Mouse (Mus musculus) cerebellum, postnatal 10 days (tissue): Measurements from ENCODE around the gene Defb25.
"Not testable (repeated sequence)": the region's sequence is repeated elsewhere in the genome, so short reads cannot be mapped to it uniquely, and the experiment has no call there.

Experiments used
- DNase-seq, 2 experiments: peaks; one replicate each; pipeline ENCODE4 v3.0.0; 2021; ENCODE audit warnings: mixed read lengths in 2 of 2

Gene Defb25

DNA sequence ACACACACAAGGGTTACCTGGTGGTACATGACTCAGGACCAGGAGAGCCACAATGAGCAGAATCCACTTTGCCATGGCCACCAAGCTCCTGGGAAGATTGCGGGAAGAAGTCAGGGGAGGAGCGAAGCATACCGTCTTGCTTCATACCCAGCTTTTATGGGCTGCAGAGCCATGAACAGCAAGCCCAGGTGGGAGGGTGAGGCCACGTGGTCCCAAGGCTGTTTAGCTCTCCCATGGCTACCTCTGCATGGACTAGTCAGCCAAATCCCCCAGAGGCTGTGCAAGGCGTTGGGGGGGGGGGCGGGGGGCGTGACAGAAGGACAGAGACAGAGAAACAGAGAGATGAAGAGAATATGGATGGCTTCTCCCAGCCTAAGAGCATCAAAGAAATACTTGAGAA lies at the start of gene Defb25:
Defb25 (minus strand) TSS at position 101 of the 400 bp plus-strand sequence.
- no peak for DNase-seq

- DNase-seq, result peak; percentile 25 to 33
Observed at GRCm38 (mm10) chr2:152672166-152672565, 49.3 kb upstream of the Defb25 start.

GRCm38 (mm10) chr2:152671642-152671999 lies 48.8 kb upstream of the Defb25 start:
- DNase-seq, result peak; percentile 71 to 73

DNA sequence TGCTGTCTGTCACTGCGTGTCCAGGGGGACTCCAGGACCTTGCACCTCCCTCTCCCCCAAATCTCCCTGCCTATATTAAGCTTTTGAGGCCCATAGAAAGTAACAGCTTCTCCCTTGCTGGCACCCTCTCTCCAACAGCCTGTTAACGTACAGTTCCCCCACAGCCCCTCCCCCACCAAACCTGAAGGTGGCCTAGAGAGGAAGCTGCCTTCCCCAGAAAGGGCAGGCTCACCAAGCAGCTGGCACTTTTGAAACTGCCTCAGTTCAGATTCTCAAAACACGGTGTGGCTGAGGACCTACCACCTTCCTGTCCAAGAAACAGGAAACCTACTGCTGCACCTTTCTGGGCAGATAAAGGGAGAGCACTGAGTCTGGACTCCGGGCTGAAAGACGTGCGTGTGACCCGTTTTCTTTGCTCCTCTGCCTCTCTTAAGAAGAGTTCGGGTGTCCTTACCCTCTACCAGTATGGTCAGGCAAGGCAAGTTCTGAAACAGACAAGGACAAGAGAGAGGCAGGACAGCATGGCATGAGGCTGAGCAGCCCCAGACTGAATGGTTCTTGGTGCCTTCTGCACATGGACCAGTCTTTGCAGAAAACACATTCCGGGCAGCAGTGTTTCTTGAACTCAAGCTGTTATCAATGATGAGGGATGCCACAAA lies 48.3 kb upstream of the Defb25 start:
- DNase-seq, result peak; percentile 63 to 65

GRCm38 (mm10) chr2:152669639-152670484 lies 47.0 kb upstream of the Defb25 start:
- peak; percentile 70 to 72 for DNase-seq

GRCm38 (mm10) chr2:152669256-152669638 lies 46.4 kb upstream of the Defb25 start, which contains the start of gene H13:
H13 (plus strand) TSS chr2:152669461.
- peak; percentile 96 to 97 for DNase-seq

- not testable (repeated sequence) for DNase-seq
Observed at GRCm38 (mm10) chr2:152666191-152666590, 43.3 kb upstream of the Defb25 start.

DNA sequence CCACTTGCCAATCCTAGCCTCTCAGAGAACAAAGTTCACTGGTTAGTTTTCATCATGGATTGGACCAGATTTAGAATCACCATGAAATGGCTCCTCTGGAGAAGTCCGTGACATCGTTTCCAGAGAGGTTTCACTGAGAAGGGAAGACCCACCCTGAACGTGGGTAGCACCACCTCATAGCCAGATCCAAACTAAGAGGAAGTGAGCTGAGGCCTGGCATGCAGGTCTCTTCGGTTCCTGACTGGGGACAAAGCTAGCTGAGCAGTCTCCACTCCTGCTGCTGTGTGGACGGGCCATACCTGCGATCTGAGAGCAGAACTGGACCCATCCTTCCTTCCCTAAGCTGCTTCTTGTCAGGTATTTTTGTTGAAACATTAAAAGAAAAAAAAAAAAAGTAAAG lies 38.3 kb upstream of the Defb25 start:
- no peak for DNase-seq

- DNase-seq, result peak; percentile 48 to 61
Observed at GRCm38 (mm10) chr2:152657398-152657797, 34.5 kb upstream of the Defb25 start.

DNA sequence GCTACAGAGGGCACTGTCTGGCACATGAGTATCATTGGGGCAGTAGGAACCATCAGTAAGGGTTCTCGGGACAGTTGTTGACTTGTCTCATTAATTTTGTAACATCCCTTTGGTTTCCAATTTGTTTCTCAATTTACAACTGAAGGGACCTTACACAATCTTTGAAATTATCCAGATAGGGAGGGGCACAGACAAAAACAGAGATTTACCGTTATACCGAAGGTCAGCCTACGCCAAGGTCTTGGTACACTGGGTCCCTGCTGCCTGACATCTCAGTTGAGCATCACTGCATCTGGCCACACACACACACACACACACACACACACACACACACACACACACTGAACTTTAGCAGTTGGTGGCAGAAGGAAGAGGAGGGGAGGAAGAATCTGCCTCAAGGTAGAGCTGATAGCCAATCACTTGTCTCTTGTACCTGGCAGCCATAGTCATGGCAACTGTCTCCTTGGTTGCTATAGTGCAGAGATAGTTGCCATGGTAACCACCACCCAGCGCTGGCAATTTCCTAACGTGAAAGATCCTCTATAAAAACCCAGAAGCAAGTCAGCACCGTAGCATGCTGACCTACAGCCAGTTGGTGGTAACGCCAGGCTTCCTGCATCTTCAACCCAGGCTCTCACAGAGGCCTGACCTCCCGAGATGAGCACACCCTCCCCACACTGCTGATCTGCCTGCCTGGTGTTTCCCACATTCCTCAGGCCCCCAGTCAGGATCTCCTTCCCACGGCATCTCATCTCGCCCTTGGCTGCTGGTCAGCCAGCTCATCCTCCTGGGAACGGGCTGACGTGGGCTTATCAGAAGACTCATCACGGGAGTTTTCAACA lies 31.2 kb upstream of the Defb25 start:
- DNase-seq, result peak; percentile 70 to 71

GRCm38 (mm10) chr2:152652901-152653620 lies 30.2 kb upstream of the Defb25 start:
- DNase-seq, result peak; percentile 55 to 63

DNA sequence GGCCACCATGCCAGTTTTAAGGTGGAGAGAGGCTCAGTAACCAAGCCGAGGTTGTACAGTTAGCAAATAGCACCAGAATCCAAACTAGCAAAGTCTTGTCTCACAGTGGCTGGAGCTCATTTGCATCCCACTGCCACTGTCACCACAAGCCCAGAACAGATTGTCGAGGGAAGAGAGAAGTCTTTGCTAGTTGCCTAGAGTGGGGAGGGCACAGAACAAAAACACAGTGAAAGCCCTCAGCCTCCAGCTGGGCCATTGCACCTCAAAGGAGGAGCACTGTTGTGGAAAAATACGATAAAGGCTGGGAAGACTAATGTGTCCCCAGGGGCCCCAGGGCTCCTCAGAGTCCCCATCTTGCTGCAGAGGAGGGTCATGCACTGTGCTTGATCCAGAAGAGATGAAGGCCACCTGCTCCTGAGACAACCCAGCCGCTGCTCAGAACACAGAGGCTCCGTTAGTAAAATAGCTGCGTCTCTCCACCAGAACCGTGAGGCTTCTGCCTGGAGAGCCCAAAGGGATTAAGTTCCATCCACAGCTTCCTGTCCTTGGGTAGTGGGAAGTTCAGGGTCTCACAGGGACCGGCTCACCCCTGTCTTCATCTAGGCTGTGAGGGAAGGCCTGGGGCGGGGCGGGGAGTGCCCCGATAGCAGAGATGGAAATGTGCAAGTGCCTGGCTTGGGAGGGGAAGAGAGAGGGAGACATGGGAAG lies 16.7 kb upstream of the Defb25 start:
- no peak for DNase-seq

DNA sequence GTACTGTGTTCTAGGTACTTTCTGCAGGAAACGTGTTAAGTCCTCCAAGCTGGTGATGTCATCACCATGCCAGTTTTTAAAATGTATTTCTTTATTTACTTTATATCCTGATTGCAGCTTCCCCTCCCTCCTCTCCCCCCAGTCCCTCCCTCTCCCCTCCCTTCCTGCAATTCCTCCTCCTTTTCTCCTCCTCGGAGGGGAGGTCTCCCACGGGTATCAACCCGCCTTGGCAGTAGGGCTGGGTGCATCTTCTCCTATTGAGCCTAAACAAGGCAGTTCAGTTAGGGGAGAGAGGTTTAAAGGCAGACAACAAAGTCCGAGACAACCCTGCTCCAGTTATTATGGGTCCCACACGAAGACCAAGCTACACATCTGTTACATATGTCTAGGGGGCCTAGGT lies 16.0 kb upstream of the Defb25 start:
- no peak for DNase-seq

DNA sequence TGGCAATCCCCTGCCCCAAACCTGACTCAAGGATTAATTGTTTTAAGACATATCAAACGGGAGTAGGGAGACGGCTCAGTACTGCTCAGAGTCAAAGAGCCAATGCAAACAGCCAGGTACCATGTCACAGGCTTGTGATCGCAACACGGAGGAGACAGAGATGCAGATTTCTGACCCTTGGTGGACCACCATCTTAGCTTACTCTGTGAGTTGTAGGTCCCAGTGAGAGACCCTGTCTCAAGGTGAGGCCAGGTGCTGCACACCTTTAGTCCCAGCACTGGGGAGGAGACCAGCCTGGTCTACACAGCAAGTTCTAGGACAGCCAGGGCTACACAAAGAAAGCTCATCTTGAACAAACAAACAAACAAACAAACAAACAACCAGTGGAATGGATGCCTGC lies 14.5 kb upstream of the Defb25 start:
- DNase-seq, result no peak

DNA sequence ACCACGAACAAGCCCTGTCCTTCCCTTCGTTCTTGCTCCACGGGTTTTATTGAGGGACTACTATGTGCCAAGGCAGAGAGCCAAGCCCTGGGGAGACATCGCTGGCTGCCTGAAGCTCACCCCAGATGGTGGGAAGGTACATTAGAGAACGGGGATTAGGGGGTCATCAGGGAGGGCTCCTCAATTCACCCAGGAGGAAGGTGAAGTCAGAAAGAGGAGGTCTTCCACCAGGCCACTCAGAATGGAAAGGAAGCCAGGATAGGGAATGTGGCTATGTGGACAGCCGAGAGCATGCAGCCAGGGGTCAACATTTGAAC lies 14.1 kb upstream of the Defb25 start:
- DNase-seq, result no peak

DNA sequence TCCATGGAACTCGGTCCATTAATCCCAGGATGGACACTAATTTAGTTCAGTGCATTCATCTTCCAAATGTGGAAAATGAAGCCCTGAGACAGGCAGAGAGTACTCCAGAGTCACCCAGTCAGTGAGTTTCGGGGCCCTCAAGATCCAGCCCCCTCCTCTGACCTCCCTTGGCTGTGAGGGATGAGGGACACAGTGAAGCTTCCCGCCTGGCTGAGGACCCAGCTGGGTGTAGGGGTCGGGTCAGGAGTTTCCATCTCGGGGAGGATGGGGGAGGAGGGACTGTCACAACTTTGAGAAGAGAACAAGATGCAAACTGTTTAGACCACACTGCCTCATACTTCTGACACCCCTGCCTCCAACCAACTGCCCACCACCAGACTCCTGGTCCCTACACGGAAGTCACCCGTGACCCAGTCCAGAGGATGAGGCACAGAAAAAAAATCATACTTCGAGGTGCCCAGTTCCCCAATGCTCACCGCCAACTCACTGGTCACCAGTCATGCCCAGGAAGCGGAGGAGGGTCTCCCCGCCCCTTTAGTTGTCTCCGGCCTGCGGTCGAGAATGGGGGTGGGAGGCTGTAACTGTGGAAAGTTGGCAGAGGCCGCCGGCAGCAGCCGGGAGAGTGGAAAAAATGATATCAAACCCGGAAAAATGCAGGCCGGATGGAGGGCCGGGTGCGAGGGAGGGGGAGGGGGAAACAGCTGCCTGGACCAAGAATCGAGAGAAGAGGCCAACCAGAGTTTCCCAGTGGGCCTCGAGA lies 13.6 kb upstream of the Defb25 start:
- DNase-seq, result peak; percentile 36 to 37

GRCm38 (mm10) chr2:152634311-152634710 lies 11.5 kb upstream of the Defb25 start:
- no peak for DNase-seq

DNA sequence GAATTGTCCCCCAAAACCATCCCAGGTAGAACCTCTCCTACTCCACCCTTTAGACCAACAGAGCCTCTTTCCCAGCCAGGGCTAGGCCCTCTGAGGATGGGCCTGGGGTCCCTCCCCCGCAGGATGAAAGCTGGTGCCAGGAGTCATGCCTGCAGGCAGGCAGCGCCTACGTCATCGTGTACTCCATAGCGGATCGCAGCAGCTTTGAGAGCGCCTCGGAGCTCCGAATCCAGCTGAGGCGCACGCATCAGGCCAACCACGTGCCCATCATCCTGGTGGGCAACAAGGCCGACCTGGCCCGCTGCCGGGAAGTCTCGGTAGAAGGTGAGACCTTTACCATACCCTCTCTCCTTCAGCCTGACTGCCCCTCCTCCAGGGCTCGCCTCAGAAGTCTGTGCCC lies 10.5 kb upstream of the Defb25 start:
- peak; percentile 24 to 27 for DNase-seq

GRCm38 (mm10) chr2:152629904-152630303 lies 7.1 kb upstream of the Defb25 start:
- no peak for DNase-seq

- DNase-seq, result no peak
Observed at GRCm38 (mm10) chr2:152629239-152629638, 6.4 kb upstream of the Defb25 start.

GRCm38 (mm10) chr2:152628066-152628465 lies 5.2 kb upstream of the Defb25 start:
- DNase-seq, result no peak
